Mouse (Mus musculus) spleen, adult 2 months (tissue): ENCODE measurements around the gene Lmod3.

Experiments
- CTCF ChIP-seq: fragments of 200-500 bp; IDR thresholded peaks from 2 replicates; pipeline ENCODE4 v1.5.1; 2011; ENCODE audit warnings: mild to moderate bottlenecking, inconsistent platforms; ENCODE audit not compliant: insufficient read depth, insufficient read length, insufficient replicate concordance; ENCODE audit errors: extremely low read depth
- POLR2A ChIP-seq: fragments of 200-500 bp; IDR thresholded peaks from 2 replicates; pipeline ENCODE4 v1.6.1; 2011; ENCODE audit warnings: low read depth, low read length, inconsistent platforms

- no peak for TF ChIP-seq POLR2A
- no peak for TF ChIP-seq CTCF
Observed at GRCm38 (mm10) chr6:97262229-97262628, 9.7 kb upstream of the Lmod3 start.
